Mouse (Mus musculus): ENCODE results near the gene Galnt9.

The Galnt9 gene

DNA sequence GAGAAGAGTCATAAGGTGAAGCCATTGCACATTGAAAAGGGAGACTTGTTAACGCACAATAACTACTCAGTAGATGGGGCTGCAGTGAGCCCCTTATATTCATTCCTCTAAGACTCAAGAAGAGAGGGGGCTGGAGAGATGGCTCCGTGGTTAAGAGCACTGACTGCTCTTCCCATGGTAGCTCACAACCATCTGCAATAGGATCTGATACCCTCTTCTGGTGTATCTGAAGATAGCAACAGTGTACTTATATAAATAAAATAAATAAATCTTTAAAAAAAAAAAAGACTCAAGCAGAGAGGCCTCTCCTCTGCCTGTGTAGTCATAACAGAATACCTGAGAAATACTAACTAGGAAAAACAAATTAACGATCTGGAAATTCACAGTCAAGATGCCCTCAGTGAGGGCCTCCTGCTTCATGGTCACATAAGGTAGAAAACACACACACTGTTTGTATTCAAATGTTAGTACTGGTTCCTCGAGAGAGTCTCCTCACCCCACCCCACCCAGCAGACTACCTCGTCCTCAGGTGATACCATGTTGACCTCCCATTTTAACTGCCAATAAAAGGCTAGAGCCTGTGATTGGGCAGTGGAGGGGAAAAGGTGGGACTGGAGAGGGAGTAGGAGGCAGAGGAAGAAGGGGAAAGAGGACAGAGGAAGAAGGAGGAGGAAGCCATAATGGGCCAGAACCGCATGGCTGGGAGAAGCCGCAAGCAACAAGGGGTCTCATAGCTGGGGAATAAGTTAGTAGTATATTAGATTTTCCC lies 94.3 kb downstream of the Galnt9 start:
- no peak for DNase-seq

DNA sequence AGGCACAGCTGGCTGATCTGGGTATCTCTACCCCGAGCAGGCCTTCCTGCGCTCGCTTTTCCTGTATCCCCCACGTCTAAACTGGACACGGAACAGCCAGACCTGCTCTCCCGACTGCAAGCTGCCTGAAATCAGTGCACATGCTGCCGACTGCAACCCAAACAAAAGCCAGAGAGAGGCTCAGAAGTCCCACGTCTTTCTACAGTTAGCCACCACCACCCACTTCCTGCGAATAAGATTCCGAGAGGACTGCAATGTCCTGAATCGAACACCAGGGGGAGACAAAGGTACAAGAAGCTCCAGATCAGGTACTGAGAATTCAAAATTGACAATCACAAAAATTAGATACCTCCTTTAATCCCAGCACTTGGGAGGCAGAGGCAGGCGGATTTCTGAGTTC lies 95.3 kb downstream of the Galnt9 start:
- peak; percentile 95 for DNase-seq

GRCm38 (mm10) chr5:110646377-110646776 lies 102.2 kb downstream of the Galnt9 start:
- no peak for DNase-seq

DNA sequence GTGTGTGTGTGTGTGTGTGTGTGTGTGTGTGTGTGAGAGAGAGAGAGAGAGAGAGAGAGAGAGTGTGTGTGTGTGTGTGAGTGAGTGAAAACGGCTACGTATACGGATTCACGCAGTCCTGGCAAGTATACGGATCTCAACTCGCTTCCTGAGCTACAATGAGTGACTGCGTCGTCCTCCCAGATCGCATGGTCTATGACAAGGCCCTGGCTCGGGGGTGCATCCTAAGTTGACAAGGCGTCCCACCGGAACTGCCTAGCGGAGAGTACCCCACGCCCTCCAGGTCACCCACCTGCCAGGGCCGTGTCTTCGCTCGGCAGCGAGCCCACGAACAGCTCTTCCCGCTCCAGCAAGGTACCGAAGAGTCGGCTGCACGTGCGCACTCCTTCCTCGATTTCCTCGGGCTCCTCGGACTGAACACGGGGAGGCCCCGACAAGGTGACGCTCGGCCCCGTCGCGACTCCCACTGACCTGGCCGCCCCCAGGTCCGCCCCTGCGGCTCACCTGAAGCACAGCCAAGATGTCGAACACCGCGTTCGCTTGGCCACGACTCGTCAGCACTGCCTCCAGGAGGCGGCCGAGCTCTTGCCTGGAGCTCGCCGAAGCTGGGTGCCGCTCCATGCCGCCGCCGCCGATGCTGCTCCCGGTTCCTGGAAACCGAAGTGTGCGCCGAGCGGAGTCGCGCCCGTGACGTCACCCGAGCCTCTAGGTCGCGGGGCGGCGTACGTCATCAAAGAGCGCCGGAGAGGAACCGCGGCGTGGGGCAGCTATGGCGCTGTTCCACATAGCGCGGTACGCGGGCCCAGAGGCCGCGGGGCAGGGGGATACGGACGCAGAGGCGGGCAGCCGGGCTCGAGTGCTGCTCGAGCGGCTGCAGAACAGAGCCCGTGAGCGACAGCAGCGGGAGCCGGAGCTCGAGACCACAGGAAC lies 108.8 kb downstream of the Galnt9 start, which contains the start of the genes Noc4l and Ddx51:
Gene Noc4l (minus strand): TSS at position 699 of the 930 bp plus-strand sequence.
Gene Ddx51 (plus strand): TSS at position 733 of the 930 bp plus-strand sequence.
- peak; percentile 99 for DNase-seq

GRCm38 (mm10) chr5:110653686-110654085 lies 109.5 kb downstream of the Galnt9 start:
- DNase-seq: no peak

DNA sequence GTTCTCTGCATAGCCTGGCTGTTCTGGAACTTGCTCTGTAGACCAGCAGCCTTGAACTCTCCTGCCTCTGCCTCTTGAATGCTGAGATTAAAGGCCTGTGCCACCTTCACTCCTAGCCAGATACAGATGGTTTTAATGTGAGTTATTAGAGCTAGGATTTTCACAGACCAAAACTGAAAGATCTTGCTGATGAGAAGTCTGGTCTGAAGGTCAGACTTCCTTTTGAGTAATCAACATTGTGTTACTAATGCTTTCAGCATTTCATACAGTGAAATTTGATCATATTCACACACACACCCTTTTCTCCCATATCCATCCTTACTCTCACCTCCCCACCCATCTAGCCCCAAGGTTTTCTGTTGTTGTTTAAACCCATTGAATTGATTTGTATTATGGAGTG lies 115.5 kb downstream of the Galnt9 start:
- no peak for DNase-seq

DNA sequence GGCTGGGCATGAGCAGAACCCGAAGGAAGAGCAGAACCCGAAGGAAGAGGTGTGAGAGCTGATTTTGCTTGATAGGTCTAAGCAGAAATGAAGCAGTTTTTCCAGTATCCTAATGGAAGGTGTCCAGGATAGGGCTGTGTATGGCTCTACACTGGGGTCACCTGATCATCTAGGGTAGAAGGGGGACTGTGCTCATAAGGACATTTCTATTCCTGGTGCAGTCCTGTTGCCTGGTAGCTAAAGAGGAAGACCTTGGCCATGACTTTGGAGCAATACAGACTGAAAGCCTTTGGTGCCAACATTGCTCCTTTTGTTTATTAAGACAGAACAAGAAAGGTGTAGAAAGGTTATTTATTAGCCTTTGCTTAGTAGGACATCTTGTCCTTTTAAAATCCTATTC lies 119.9 kb downstream of the Galnt9 start:
- DNase-seq: peak; percentile 92

- peak; percentile 76 for DNase-seq
These were observed 120.7 kb downstream of the Galnt9 start for GRCm38 (mm10) chr5:110664750-110665269.

DNA sequence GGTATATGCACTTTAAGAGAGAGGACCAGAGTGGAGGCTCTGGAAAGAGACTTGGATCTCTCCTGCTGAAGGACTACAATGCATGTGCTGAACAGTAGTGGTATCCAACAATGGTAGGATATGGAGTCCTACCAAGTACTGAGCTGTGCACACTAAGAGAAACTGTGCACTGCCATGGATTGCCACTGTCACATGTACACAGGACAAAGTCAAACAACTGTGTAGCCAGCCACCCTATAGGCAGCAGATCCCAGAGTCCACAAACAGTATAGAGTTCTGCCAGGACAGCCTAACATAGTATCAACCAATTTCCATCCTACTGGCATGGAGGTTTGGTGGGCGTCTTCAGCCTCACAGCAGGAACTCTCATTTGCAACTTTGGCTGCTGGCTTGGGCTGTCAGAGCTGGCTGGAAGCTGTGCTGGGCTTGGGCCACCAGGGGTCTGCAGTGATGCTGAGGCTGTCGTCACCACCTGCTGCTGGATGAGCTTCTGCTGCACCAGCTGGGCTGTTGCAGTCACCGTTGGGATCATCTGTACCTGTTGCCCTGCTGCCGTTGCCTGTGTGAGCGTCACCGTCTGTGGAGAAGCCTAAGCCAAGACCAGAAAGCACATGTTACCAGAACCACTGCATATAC lies 121.4 kb downstream of the Galnt9 start:
- peak; percentile 73 for DNase-seq
